Mouse (Mus musculus) heart, embryonic 10.5 days (tissue): ENCODE measurements around the gene Cetn4. TPM values are rescaled to one million over a fixed set of nuclear protein-coding genes. Genes with fewer than 3 reads are reported as not detected.

Experiments
- polyA plus RNA-seq: library from polyadenylated mRNA; unstranded; fragments of >200 nt; fragmentation: Nextera tagmentation; extraction: Ambion mirVana; gene quantifications from 2 replicates; pipeline ENCODE4 v1.2.1, GENCODE M21; 2016

Gene Cetn4
- polyA plus RNA-seq, 1 experiment from 2014 or later, result 1.1 TPM

Other genes with a start within 250 kb of the Cetn4 start
- 0.44 and 0.64 TPM in 2 replicates for gene Adad1, start 249.2 kb downstream of the Cetn4 start, polyA plus RNA-seq
- 0.17 and 0.24 TPM in 2 replicates for gene Il2, start 186.7 kb downstream of the Cetn4 start, polyA plus RNA-seq
- gene Il21, start 80.1 kb downstream of the Cetn4 start, polyA plus RNA-seq, result not detected in 2 replicates
- 5.9 and 7.7 TPM in 2 replicates for gene Bbs12, start 154 bp downstream of the Cetn4 start, polyA plus RNA-seq
- 0.50 and 0.92 TPM in 2 replicates for gene Fgf2, start 35.6 kb upstream of the Cetn4 start, polyA plus RNA-seq
- gene Spata5, start 107.2 kb upstream of the Cetn4 start, polyA plus RNA-seq, result 35.2 and 36.2 TPM in 2 replicates
- gene Nudt6, start 107.5 kb upstream of the Cetn4 start, polyA plus RNA-seq, result 7.8 and 10.7 TPM in 2 replicates